Mouse (Mus musculus) hindbrain, embryonic 13.5 days (tissue): ENCODE measurements around the gene Cpn2. TPM values are rescaled to one million over a fixed set of nuclear protein-coding genes. Genes with fewer than 3 reads are reported as not detected.

Experiments used
- ATAC-seq: fragments of 200-750 bp; cut with Nextera tagmentation; 2 replicates; pipeline ENCODE4 v1.8.0; 2017; ENCODE audit warnings: moderate TSS enrichment; ENCODE audit not compliant: low FRiP score
- H3K27ac ChIP-seq: fragments of 300-500 bp; sonication (generic); 2 replicates; pipeline ENCODE4 v1.5.1; 2015; ENCODE audit warnings: inconsistent platforms, mild to moderate bottlenecking, moderate library complexity
- H3K27me3 ChIP-seq: fragments of 300-500 bp; sonication (generic); 2 replicates; pipeline ENCODE4 v1.6.1; 2015; ENCODE audit warnings: mild to moderate bottlenecking, inconsistent platforms
- H3K36me3 ChIP-seq: fragments of 300-500 bp; sonication (generic); 2 replicates; pipeline ENCODE4 v1.6.1; 2015; ENCODE audit warnings: mild to moderate bottlenecking, inconsistent platforms
- H3K4me1 ChIP-seq: fragments of 300-500 bp; sonication (generic); replicated peaks from 2 replicates; pipeline ENCODE4 v1.6.1; 2015; ENCODE audit warnings: inconsistent platforms
- H3K4me2 ChIP-seq: fragments of 300-500 bp; sonication (generic); 2 replicates; pipeline ENCODE4 v1.6.1; 2015; ENCODE audit warnings: inconsistent platforms, mild to moderate bottlenecking, moderate library complexity
- H3K4me3 ChIP-seq: fragments of 300-500 bp; sonication (generic); 2 replicates; pipeline ENCODE4 v1.5.1; 2015; ENCODE audit warnings: mild to moderate bottlenecking, inconsistent platforms
- H3K9ac ChIP-seq: fragments of 300-500 bp; sonication (generic); 2 replicates; pipeline ENCODE4 v1.6.1; 2015; ENCODE audit warnings: mild to moderate bottlenecking, inconsistent platforms
- H3K9me3 ChIP-seq: fragments of 300-500 bp; sonication (generic); 2 replicates; pipeline ENCODE4 v1.6.1; 2016; ENCODE audit warnings: inconsistent platforms
- WGBS: fragments of 180-500 bp; shearing (Covaris S2); methylation state at CpG from one replicate; pipeline ENCODE4 v1.1.7; 2015; 5-methylcytosine and 5-hydroxymethylcytosine counted together
- polyA plus RNA-seq: library from polyadenylated mRNA; unstranded; fragments of >200 nt; fragmentation: Nextera tagmentation; extraction: Ambion mirVana; gene quantifications from 2 replicates; pipeline ENCODE4 v1.2.1, GENCODE M21; 2015

The Cpn2 gene
- polyA plus RNA-seq, 1 experiment from 2014 or later = not detected

DNA sequence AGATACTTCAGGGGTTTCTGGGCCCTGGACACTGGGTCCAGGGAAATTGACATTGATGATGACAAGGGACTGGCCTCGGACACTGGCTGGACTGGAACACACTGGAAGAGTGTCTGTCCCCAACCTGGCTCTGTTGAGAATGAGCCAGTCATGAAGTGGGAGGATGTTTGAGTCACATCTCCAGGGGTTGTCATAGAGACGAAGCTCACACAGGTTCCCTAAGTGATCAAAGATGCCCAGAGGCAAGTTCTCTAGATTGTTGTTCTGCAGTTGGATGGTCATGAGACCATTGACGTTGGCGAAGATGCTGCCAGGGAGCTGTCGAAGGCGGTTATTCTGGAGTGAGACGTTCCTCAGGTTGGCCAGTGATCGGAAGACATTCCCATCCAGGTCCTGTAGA, 5.8 kb upstream of the Cpn2 start:
- no peak for ATAC-seq
- no peaks in the 10 kb centered on the region for H3K9me3 ChIP-seq
- H3K27me3 ChIP-seq = peaks cover 27% of the 10 kb centered on the region
- WGBS = 91% methylated on average over 8 of the region's 8 CpGs
- H3K27ac ChIP-seq = no peak overlapping the region
- no peak overlapping the region for H3K4me3 ChIP-seq
- no peak overlapping the region for H3K9ac ChIP-seq
- H3K36me3 ChIP-seq = no peaks in the 10 kb centered on the region
- H3K4me1 ChIP-seq = peaks cover 9% of the 10 kb centered on the region
- no peak overlapping the region for H3K4me2 ChIP-seq

DNA sequence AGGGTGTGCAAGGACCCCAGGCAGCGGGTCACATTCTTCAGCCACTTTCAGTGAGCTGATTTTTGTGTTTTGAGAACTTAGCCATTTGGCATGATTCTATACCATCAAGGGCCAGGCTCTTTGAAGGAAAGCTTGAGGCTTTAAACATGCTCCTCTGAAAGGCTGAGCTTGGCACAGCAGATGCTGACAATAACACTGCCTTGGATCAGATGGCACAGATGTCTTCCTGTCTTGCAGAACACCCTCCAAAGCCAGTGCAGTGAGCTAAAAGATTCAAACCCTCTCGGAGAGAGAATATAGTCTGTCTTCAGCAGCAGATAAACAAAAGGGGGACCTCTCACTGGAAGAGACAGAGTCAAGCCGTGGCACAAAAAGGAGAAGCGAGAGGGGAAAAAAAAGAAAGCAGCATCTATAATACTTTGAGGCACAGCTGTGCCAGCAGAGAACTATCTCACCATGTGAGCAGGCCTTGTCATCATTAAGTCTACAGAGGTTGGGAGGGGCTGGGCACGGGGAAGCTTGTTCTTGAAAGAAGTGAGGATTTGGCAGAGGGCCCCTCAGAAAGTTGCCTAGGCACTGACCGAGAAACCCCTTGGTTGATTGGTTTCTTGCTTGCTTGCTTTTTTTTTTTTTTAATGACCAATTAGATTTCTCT, 4.8 kb upstream of the Cpn2 start:
- WGBS = 53% methylated on average over 6 of the region's 6 CpGs
- Histone ChIP-seq H3K4me1 (peaks cover 7% of the 10 kb centered on the region), H3K27ac (no peak overlapping the region), H3K36me3 (no peaks in the 10 kb centered on the region), H3K4me2 (no peak overlapping the region), H3K9me3 (no peaks in the 10 kb centered on the region), H3K9ac (no peak overlapping the region), H3K4me3 (no peak overlapping the region), H3K27me3 (peaks cover 30% of the 10 kb centered on the region)
- no peak for ATAC-seq

DNA sequence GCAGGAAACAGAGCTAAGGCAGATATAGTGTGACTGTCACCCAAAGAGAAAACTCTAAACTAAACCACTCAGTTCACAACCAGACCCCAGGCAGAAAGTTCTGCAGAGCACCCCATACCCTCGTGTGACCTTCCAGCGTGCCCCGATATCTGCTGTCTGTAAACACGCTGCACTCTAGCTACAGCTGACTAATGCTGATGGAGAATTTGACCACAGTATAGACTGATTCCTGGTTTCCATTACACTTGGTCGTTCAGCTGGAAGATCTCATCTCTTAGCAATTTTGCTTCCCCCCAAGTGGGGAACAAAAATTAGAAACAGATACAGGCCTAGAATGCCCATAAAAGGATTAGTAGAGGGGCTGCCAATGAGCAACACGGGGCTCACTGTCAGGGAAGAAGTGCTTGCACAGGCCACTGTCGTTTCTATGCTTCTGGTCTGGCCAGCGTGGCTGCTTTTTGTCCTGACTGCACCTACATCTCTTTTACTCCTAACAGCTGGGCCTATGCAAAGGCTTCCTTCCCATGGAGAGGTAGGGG, 4.0 kb upstream of the Cpn2 start:
- WGBS = 71% methylated on average over 8 of the region's 8 CpGs
- Histone ChIP-seq H3K27ac (no peak overlapping the region), H3K9ac (no peak overlapping the region), H3K4me2 (no peak overlapping the region), H3K4me3 (no peak overlapping the region), H3K4me1 (peaks cover 7% of the 10 kb centered on the region), H3K27me3 (peaks cover 29% of the 10 kb centered on the region), H3K9me3 (no peaks in the 10 kb centered on the region), H3K36me3 (no peaks in the 10 kb centered on the region)
- no peak for ATAC-seq

DNA sequence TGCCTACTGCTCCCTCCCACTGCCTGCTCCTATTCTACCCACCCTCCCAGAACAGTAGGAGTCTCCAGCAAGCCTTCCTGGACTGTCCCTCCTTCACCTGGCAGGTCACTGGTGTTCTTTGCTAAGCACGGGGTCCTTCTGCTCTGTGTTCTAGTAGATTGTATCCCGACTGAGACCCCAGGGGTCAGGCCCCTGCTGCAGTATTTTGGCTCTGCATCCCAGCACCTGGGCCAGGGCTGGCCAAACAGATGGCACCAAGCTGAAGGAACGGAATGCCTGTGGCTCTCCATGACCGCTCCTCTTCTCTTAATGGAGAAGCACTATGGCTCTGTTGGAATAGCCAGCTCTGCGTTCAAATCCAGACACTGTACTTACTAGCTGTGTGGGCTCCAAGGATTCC, 738 bp downstream of the Cpn2 start:
- Histone ChIP-seq H3K36me3 (no peaks in the 10 kb centered on the region), H3K4me3 (no peak overlapping the region), H3K27ac (no peak overlapping the region), H3K4me1 (peaks cover 4% of the 10 kb centered on the region; the same call in 1 of the 2 replicates), H3K9me3 (no peaks in the 10 kb centered on the region), H3K9ac (no peak overlapping the region), H3K4me2 (no peak overlapping the region), H3K27me3 (peaks cover 32% of the 10 kb centered on the region)
- ATAC-seq = no peak
- 78% methylated on average over 5 of the region's 5 CpGs for WGBS

DNA sequence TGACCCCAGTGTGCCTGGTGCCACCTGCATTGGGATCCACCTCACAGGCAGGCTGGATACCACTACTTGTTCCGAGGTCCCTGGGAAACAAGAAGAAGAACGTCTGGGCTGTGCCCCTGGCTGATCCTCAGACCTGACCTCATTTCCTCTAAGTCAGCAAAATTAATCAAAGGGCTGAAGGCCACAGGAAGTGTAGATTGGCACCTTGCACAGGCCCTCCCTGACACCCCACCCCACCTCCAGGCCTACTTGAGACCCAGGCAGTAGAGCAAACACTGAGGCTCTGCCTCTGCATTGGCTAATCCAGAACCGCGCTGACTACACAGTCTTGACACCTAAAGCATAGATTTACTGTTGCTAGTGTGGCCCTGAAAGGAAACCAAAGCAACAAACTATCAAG, 1.7 kb downstream of the Cpn2 start:
- ATAC-seq = no peak
- Histone ChIP-seq H3K36me3 (no peaks in the 10 kb centered on the region), H3K4me1 (no peaks in the 10 kb centered on the region), H3K27ac (no peak overlapping the region), H3K4me3 (no peak overlapping the region), H3K4me2 (no peak overlapping the region), H3K9me3 (no peaks in the 10 kb centered on the region), H3K9ac (no peak overlapping the region), H3K27me3 (peaks cover 32% of the 10 kb centered on the region)
- WGBS = 86% methylated on average over 4 of the region's 4 CpGs

GRCm38 (mm10) chr16:30263156-30263555, 4.1 kb downstream of the Cpn2 start:
- H3K4me2 ChIP-seq = no peak overlapping the region
- ATAC-seq = no peak
- peaks cover 23% of the 10 kb centered on the region; the same call in 1 of the 2 replicates for H3K27me3 ChIP-seq
- no peak overlapping the region for H3K27ac ChIP-seq
- H3K9me3 ChIP-seq = no peaks in the 10 kb centered on the region
- 66% methylated on average over 4 of the region's 4 CpGs for WGBS
- H3K36me3 ChIP-seq = no peaks in the 10 kb centered on the region
- H3K4me3 ChIP-seq = no peak overlapping the region
- H3K4me1 ChIP-seq = no peaks in the 10 kb centered on the region
- H3K9ac ChIP-seq = no peak overlapping the region

DNA sequence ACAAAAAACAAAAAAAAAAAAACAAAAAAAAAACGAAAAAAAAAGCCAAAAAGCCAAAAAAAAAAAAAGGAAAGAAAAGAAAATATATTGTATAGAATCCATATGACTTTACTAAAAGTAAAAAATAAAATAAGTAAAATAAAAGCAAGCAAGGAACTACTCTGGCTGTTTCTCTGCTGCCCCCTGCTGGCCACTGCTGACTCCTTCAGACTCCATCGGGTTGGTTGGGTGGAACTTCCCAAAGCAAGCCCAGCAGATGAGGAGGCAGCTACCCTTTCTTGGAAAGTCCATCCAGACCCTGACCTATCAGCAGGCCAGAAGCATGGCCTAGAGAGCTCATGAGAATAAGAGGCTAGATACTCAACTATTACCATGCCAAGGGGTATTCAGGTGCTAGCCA, 4.6 kb downstream of the Cpn2 start:
- 0% methylated on average over 2 of the region's 2 CpGs for WGBS

DNA sequence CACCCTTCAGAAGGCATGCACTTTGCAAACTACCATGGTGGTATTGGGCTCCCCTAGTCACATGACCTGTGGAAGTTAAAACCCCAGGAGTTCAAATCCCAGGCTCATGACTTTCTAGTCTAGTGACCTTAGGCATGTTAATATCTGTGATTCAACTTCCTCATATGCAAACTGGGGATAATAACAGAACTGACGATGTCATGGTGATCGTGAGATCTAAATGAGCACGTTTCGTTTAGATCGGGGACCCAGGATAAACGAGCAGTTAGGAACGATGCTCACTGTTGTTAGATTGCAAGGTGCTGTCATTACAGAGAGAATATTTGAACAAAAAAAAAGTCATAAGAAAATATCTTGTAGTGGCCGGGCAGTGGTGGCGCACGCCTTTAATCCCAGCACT, 5.1 kb downstream of the Cpn2 start:
- Histone ChIP-seq H3K9ac (no peak overlapping the region), H3K27me3 (peaks cover 24% of the 10 kb centered on the region; the same call in 1 of the 2 replicates), H3K27ac (no peak overlapping the region), H3K9me3 (no peaks in the 10 kb centered on the region), H3K4me1 (no peaks in the 10 kb centered on the region), H3K4me2 (no peak overlapping the region), H3K36me3 (no peaks in the 10 kb centered on the region), H3K4me3 (no peak overlapping the region)
- 82% methylated on average over 10 of the region's 10 CpGs for WGBS
- ATAC-seq = no peak

More for the DNA sequence above, 4.6 kb downstream of the Cpn2 start:
- no peak overlapping the region for H3K9ac ChIP-seq
- peaks cover 26% of the 10 kb centered on the region; the same call in 1 of the 2 replicates for H3K27me3 ChIP-seq
- no peaks in the 10 kb centered on the region for H3K36me3 ChIP-seq
- no peak for ATAC-seq
- no peak overlapping the region for H3K27ac ChIP-seq
- H3K4me3 ChIP-seq = no peak overlapping the region
- H3K9me3 ChIP-seq = no peaks in the 10 kb centered on the region
- H3K4me1 ChIP-seq = no peaks in the 10 kb centered on the region
- no peak overlapping the region for H3K4me2 ChIP-seq

GRCm38 (mm10) chr16:30261341-30261740, 6.0 kb downstream of the Cpn2 start:
- H3K36me3 ChIP-seq = no peaks in the 10 kb centered on the region
- 85% methylated on average over 9 of the region's 9 CpGs for WGBS
- H3K4me2 ChIP-seq = no peak overlapping the region

DNA sequence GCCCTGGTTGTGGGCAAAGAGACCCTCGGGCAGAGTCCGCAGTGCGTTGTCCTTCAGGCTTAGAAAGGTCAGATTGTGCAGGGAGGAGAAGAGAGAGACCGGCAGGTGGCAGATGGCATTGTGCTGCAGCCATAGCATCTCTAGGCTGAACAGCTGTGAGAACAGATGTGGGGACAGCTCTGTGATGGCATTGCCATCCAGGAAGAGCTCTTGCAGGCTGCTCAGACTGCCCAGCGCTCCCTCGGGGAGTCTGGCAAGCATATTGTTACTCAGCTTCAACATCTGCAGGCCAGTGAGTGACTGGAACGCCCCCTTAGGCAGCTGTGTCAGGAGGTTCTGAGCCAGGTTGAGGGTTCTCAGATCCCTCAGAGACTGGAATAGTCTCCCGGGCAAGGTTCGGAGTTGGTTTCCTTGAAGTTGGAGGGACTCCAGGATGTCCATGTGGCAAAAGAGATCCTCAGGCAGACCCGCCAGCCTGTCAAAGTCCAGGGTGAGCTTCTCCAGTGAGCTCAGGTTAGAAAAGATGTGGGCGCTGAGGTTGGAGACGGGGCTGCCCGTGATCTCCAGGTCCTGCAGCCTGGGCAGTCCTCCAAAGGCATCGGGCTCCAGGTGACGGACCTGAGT, 7.2 kb downstream of the Cpn2 start:
- no peak for ATAC-seq

More at GRCm38 (mm10) chr16:30261341-30261740, 6.0 kb downstream of the Cpn2 start:
- no peak overlapping the region for H3K4me3 ChIP-seq
- H3K9me3 ChIP-seq = no peaks in the 10 kb centered on the region
- H3K9ac ChIP-seq = no peak overlapping the region
- no peak overlapping the region for H3K27ac ChIP-seq
- ATAC-seq = no peak
- no peaks in the 10 kb centered on the region for H3K4me1 ChIP-seq
- H3K27me3 ChIP-seq = peaks cover 28% of the 10 kb centered on the region

DNA sequence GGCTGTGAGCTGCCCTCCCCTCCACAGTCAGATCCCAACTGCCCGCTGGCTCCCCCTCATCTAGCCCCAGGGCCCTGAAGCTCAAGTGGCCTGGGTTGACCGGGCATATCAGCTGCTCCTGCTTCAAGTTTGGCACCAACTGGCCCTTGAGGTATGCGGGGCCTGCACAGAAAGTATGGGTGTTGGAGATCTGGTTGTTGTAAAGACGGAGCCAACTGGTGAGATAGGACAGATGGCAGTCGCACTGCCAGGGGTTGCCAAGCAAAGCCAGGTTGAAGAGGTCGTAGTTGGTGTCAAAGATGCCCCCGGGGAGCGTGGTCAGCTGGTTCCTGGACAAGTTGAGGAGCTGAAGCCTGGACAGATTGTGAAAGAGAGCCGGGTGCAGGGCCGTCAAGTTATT, 7.9 kb downstream of the Cpn2 start:
- WGBS = 88% methylated on average over 10 of the region's 10 CpGs
- no peaks in the 10 kb centered on the region for H3K36me3 ChIP-seq
- no peak for ATAC-seq
- peaks cover 30% of the 10 kb centered on the region for H3K27me3 ChIP-seq
- H3K4me3 ChIP-seq = no peak overlapping the region
- 0 out of 2 replicates have a peak, but pooled peaks cover 2% of the 10 kb centered on the region for H3K4me1 ChIP-seq
- H3K4me2 ChIP-seq = no peak overlapping the region
- H3K9me3 ChIP-seq = no peaks in the 10 kb centered on the region
- no peak overlapping the region for H3K27ac ChIP-seq
- no peak overlapping the region for H3K9ac ChIP-seq

More for the DNA sequence above, 7.2 kb downstream of the Cpn2 start:
- WGBS = 90% methylated on average over 15 of the region's 15 CpGs
- H3K27me3 ChIP-seq = peaks cover 24% of the 10 kb centered on the region
- H3K4me3 ChIP-seq = no peak overlapping the region
- H3K36me3 ChIP-seq = no peaks in the 10 kb centered on the region
- no peak overlapping the region for H3K9ac ChIP-seq
- H3K4me2 ChIP-seq = no peak overlapping the region
- no peaks in the 10 kb centered on the region for H3K9me3 ChIP-seq
- no peak overlapping the region for H3K27ac ChIP-seq
- H3K4me1 ChIP-seq = 0 out of 2 replicates have a peak, but pooled peaks cover 2% of the 10 kb centered on the region

GRCm38 (mm10) chr16:30258441-30258840, 8.9 kb downstream of the Cpn2 start:
- Histone ChIP-seq H3K36me3 (no peaks in the 10 kb centered on the region), H3K4me2 (no peak overlapping the region), H3K9ac (no peak overlapping the region), H3K27ac (no peak overlapping the region), H3K4me3 (no peak overlapping the region), H3K27me3 (peaks cover 24% of the 10 kb centered on the region), H3K4me1 (0 out of 2 replicates have a peak, but pooled peaks cover 2% of the 10 kb centered on the region), H3K9me3 (no peaks in the 10 kb centered on the region)
- no peak for ATAC-seq
- 92% methylated on average over 7 of the region's 7 CpGs for WGBS
